Mouse (Mus musculus) ES-E14 (cell line): ENCODE measurements at regions not wholly inside any gene's neighbourhood (a gene's known extent, or its start where the extent isn't known, plus 50 kb on each side); places are given as distances from the start of the nearest gene placed in this dataset.

ENCODE experiments used
- DNase-seq: peaks from one replicate; pipeline ENCODE4 v3.0.0-alpha.2; 2013; ENCODE audit warnings: low read depth, low spot score
- H3K27ac ChIP-seq: 2 replicates; pipeline ENCODE4 v1.5.1; 2012; ENCODE audit warnings: low read depth, mild to moderate bottlenecking, low read length, moderate library complexity, mixed read lengths; ENCODE audit not compliant: poor library complexity, insufficient read depth, severe bottlenecking
- H3K36me3 ChIP-seq: 2 replicates; pipeline ENCODE4 v1.6.1; 2012; ENCODE audit warnings: mild to moderate bottlenecking, low read length, moderate library complexity, mixed read lengths; ENCODE audit not compliant: control insufficient read depth, poor library complexity, insufficient read depth, severe bottlenecking
- H3K4me1 ChIP-seq, 2 experiments: fragments of 150-350 bp in 1 of 2; sonication (generic) in 1 of 2; 2 replicates each; pipeline ENCODE4 v1.6.1; 2012; ENCODE audit warnings: low read length in 2 of 2, mild to moderate bottlenecking in 1 of 2, mixed read lengths in 1 of 2; ENCODE audit not compliant: control insufficient read depth in 2 of 2, insufficient read depth in 2 of 2, poor library complexity in 1 of 2
- H3K4me3 ChIP-seq, 2 experiments: fragments of 150-350 bp in 1 of 2; sonication (generic) in 1 of 2; 2 replicates each; pipeline ENCODE4 v1.5.1; 2012; ENCODE audit warnings: low read length in 2 of 2, low read depth in 1 of 2, mild to moderate bottlenecking in 1 of 2, mixed read lengths in 1 of 2; ENCODE audit not compliant: insufficient read depth in 1 of 2, poor library complexity in 1 of 2, severe bottlenecking in 1 of 2
- H3K9ac ChIP-seq: 2 replicates; pipeline ENCODE4 v1.6.1; 2012; ENCODE audit warnings: low read depth, mild to moderate bottlenecking, low read length, mixed read lengths; ENCODE audit not compliant: poor library complexity, insufficient read depth, severe bottlenecking
- H3K9me3 ChIP-seq: fragments of 150-350 bp; sonication (generic); 2 replicates; pipeline ENCODE4 v1.6.1; 2012; ENCODE audit warnings: low read depth, mild to moderate bottlenecking, low read length; ENCODE audit not compliant: control insufficient read depth, insufficient read depth
- CHD2 ChIP-seq: IDR thresholded peaks from 2 replicates; pipeline ENCODE4 v1.6.1; 2014; ENCODE audit warnings: mild to moderate bottlenecking, low read depth, low read length, inconsistent platforms
- HCFC1 ChIP-seq: IDR thresholded peaks from 2 replicates; pipeline ENCODE4 v1.6.1; 2012; ENCODE audit warnings: low read length, inconsistent platforms, borderline replicate concordance; ENCODE audit not compliant: insufficient read depth
- MAFK ChIP-seq: IDR thresholded peaks from 2 replicates; pipeline ENCODE4 v1.6.1; 2014; ENCODE audit warnings: mild to moderate bottlenecking, low read depth, low read length, inconsistent platforms; ENCODE audit not compliant: insufficient read depth
- ZC3H11A ChIP-seq: IDR thresholded peaks from 2 replicates; pipeline ENCODE4 v1.6.1; 2012; ENCODE audit warnings: low read depth, mild to moderate bottlenecking, inconsistent platforms, low read length, borderline replicate concordance
- ZNF384 ChIP-seq: IDR thresholded peaks from 2 replicates; pipeline ENCODE4 v1.6.1; 2012; ENCODE audit warnings: low read depth, low read length, inconsistent platforms
- in situ Hi-C, 2 experiments: fragments of 600-800 bp; cut with MboI; formaldehyde crosslinking; loops; one replicate each; pipeline ENCODE4 v1.15.1; 2025; ENCODE audit warnings: low sequenced_read_pairs in 2 of 2, inconsistent platforms in 1 of 2; ENCODE audit not compliant: unreplicated experiment in 2 of 2

DNA sequence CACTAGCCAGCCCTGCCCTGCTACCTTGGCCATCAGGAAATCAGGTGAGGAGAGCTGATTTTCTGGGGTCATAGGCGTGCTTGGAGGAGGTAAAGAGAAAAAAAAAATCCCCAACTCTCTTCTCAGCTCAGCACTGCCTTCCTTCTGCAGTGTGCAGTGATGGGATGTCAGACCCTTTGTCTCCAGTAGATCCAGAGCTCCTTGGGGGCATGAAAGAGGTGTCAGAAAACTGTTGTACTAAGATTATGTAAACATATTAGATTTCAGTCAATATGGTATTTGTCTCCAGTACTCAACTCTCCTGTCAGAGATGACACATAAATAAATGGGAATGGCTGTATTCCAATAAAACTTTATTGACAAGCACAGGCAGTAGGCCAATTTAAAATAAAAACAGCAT is 226.8 kb upstream of the Ercc4 start:
- TF ChIP-seq ZC3H11A = no peak
- no peak for TF ChIP-seq MAFK
- TF ChIP-seq ZNF384 = no peak
- no peak for TF ChIP-seq HCFC1
- TF ChIP-seq CHD2 = no peak
- in situ Hi-C loops = no loop called here

DNA sequence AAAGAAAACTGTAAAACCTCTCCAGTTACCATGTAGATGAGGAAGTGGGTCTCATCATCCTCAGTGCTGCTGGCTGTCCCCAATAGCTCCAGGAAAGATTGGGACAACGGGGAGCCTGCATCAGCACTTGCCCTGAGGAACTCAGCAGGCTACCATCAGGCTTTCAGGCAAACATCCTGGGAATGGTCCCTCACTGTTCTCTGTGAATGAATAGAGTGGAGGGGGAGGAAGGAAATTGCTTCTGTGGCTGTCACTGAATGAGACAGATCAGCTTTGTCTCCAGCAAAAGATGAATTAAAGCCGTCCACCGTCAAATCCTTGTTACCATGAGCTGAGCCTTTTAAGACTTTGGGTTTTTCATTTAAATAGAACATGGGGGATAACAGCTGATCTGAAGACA is 224.9 kb upstream of the Ercc4 start:
- Histone ChIP-seq H3K9ac (no peak overlapping the region), H3K9me3 (no peaks in the 10 kb centered on the region), H3K36me3 (no peaks in the 10 kb centered on the region), H3K4me1 (no peaks in the 10 kb centered on the region), H3K27ac (no peak overlapping the region), H3K4me3 (no peak overlapping the region)
- in situ Hi-C loops = no loop called here
- DNase-seq = no peak
- no peak for TF ChIP-seq HCFC1
- TF ChIP-seq CHD2 = no peak
- TF ChIP-seq ZC3H11A = no peak
- TF ChIP-seq MAFK = no peak
- TF ChIP-seq ZNF384 = no peak

More for the DNA sequence above, 226.8 kb upstream of the Ercc4 start:
- Histone ChIP-seq H3K4me3 (no peak overlapping the region), H3K9me3 (no peaks in the 10 kb centered on the region), H3K4me1 (peaks cover 0 to 2% of the 10 kb centered on the region in 2 experiments; a peak in 1 of 4 replicates), H3K27ac (no peak overlapping the region), H3K9ac (no peak overlapping the region), H3K36me3 (no peaks in the 10 kb centered on the region)
- DNase-seq = no peak

DNA sequence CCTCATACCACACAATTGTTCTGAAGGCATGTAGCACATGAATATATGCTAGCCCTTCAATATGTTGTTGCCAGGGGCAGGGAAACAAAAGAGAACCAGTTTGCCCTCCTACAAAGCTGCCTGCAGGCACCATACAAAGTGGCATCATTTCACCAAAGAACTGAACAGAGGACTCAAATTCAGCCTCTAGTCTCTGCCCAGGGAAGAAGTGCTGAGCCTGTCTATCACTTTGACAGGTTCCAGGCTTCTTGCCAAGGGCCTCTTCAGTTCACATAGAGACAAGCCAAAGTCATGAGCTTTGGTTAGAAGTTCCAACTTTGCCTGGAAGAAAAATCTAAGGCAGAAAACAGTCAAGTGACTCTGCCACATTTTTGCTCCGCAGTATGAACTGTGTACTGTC is 223.4 kb upstream of the Ercc4 start:
- Histone ChIP-seq H3K4me3 (no peak overlapping the region), H3K36me3 (no peaks in the 10 kb centered on the region), H3K27ac (no peak overlapping the region), H3K9me3 (no peaks in the 10 kb centered on the region), H3K4me1 (no peaks in the 10 kb centered on the region), H3K9ac (no peak overlapping the region)
- in situ Hi-C loops = no loop called here
- TF ChIP-seq ZC3H11A (no peak), ZNF384 (no peak), CHD2 (no peak), MAFK (no peak), HCFC1 (no peak)
- no peak for DNase-seq

DNA sequence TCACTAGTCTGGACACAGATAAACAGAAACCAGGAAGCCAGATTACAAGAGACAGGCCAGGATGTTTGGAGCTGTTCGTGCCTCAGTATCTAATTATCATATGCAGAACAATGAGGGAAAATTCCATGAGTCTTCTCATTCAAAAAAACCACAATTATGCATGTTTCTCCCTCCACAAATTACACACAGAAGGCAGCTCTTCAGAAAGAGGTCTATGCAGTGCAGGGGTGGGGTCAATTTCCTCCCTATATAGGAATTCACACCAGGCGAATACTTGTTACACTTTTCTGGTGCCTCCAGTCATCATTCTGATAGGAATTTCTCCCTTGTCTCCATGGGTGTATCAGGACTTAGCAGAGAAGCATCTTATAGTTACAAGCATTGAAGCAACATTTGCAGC is 222.1 kb upstream of the Ercc4 start:
- no peaks in the 10 kb centered on the region for H3K4me1 ChIP-seq
- H3K4me3 ChIP-seq = no peak overlapping the region
- DNase-seq = no peak
- in situ Hi-C loops = no loop called here
- H3K27ac ChIP-seq = no peak overlapping the region
- H3K36me3 ChIP-seq = no peaks in the 10 kb centered on the region
- H3K9me3 ChIP-seq = no peaks in the 10 kb centered on the region
- TF ChIP-seq ZNF384 (no peak), ZC3H11A (no peak), CHD2 (no peak), HCFC1 (no peak), MAFK (no peak)
- H3K9ac ChIP-seq = no peak overlapping the region

DNA sequence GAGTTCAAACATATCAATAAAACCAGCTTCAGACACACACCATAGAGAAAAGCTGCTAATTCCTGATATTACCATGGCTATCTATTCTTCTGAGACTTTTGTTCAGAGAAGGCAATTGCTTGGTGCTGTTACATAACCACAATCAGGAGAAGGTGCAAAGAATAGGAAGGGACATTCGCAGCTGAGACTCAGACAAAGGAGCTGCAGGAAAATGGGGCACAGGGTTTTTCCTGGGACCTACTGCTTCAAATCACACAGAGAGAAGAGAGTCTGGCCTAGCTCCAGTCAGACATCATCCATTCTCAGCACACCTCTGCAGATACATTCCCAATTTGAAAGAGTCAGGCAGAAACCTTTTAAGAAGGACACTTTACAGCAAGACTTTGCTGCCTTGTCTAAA is 219.4 kb upstream of the Ercc4 start:
- Histone ChIP-seq H3K4me1 (no peaks in the 10 kb centered on the region), H3K27ac (no peak overlapping the region), H3K9ac (no peak overlapping the region), H3K36me3 (no peaks in the 10 kb centered on the region), H3K4me3 (no peak overlapping the region), H3K9me3 (no peaks in the 10 kb centered on the region)
- DNase-seq = no peak
- in situ Hi-C loops = no loop called here
- no peak for TF ChIP-seq HCFC1
- TF ChIP-seq ZC3H11A = no peak
- no peak for TF ChIP-seq ZNF384
- TF ChIP-seq CHD2 = no peak
- no peak for TF ChIP-seq MAFK
